Mouse (Mus musculus) kidney, postnatal 25 days (tissue): ENCODE data around the gene Shroom2.
"Not testable (repeated sequence)": the region's sequence is repeated elsewhere in the genome, so short reads cannot be mapped to it uniquely, and the experiment has no call there.

Experiments
- DNase-seq, 2 experiments: peaks; one replicate each; pipeline ENCODE4 v3.0.0; 2021; ENCODE audit warnings: mixed read lengths in 2 of 2

Shroom2 gene

GRCm38 (mm10) chrX:152768891-152769599, at the start of gene Shroom2:
Shroom2 (minus strand) TSS chrX:152769465.
- peak; percentile 39 to 66 for DNase-seq

DNA sequence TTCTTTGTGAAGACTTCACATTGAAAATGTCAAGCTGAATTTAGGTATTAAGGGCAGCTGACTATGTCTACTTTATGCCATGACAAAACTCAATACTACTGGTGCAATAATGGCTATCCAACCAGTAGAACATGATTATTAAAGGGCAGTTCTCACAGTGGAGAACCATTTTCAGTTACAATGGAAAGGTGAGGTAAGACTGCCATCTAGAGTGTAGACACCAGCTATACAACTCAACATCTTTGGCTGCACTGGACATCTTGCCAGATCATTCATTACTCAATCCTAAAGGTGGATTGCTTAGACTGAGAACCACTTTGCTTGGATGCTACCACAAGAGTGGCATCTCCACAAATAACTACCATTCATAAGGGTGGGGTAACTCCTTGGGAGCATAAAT, 49.7 kb upstream of the Shroom2 start:
- DNase-seq: peak in 1 of 2 experiments; percentile 1

GRCm38 (mm10) chrX:152813339-152813738, 44.1 kb upstream of the Shroom2 start:
- DNase-seq: no peak

- no peak for DNase-seq
Observed at GRCm38 (mm10) chrX:152805317-152805716, 36.1 kb upstream of the Shroom2 start.

GRCm38 (mm10) chrX:152788611-152789010, 19.3 kb upstream of the Shroom2 start:
- no peak for DNase-seq

DNA sequence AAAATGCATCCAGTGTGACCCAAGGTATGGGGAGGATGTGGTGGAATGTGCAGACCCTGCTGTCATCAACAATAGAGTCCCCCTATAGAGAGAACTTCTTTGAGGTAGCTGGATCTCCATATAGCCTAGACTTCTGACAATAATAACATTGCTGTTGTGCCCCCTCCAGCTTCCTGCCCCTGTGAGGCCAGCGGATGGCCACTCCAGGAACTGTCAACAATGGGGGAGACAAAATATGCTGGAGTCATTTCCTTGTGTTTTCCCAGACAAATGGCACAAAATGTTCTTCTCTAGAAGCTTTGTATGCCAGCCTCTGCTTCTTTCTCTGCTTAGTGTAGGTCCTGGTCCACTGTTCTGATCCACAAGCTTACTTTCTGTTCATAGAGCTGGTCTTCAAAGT, 18.9 kb upstream of the Shroom2 start:
- DNase-seq: no peak

DNA sequence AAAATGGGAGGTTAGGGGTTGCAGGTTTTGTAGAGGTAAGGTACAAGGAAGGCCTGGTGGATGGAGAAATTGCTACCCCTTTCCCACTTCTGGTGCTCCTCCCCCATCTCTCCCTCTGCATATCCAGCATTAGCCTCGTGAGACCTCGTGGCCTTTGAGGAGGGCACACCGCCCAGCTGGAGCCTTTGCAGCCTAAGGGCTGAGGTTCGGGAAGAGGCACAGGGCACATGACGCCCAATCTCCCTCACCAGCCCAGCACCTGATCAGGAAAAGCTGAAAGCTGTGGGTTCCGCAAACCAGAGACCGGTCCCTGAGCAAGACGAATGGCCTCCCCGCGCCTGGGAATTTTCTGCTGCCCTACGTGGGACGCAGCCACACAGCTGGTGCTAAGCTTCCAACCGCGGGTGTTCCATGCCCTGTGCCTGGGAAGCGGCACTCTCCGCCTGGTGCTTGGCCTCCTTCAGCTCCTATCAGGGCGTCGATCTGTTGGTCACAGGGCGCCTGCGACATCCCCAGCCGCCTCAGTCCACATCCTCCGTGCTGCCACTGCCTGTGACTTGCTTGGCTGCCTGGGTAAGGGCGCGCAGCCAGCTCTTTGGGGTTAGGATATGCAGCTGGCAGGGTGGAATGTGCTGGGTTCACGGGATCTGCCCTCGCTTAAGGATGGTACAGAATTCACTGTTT, 12.6 kb upstream of the Shroom2 start, which contains the start of gene Gpr143:
Gpr143 (plus strand) TSS at position 202 of the 684 bp plus-strand sequence.
- DNase-seq: peak; percentile 60 to 73

GRCm38 (mm10) chrX:152769600-152770157, 414 bp upstream of the Shroom2 start:
- peak; percentile 79 to 91 for DNase-seq

- DNase-seq: no peak
Observed at GRCm38 (mm10) chrX:152764171-152764570, 5.1 kb downstream of the Shroom2 start.

DNA sequence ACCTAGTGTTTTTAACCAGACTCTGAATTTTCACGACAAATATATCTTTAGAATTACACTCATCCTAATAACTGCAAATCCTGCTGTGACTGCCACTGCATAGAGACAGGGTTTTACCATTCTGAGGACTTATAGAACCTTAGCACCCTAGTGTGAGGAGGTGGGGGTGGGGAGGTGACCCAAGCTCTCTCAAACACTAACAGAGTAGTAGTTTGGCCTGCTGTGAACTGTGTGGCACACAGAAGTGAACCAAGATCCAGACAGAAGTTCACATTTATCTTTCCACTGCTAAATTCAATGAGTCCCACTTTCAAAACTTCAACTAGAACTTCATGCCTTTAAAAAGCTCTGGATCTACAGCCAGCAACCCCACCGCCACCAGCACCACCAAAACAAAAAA, 6.4 kb downstream of the Shroom2 start:
- no peak for DNase-seq

GRCm38 (mm10) chrX:152762437-152762836, 6.8 kb downstream of the Shroom2 start:
- DNase-seq: no peak

- no peak for DNase-seq
Observed at GRCm38 (mm10) chrX:152756293-152756692, 13.0 kb downstream of the Shroom2 start.

- DNase-seq: no peak
Observed at GRCm38 (mm10) chrX:152755819-152756218, 13.4 kb downstream of the Shroom2 start.

DNA sequence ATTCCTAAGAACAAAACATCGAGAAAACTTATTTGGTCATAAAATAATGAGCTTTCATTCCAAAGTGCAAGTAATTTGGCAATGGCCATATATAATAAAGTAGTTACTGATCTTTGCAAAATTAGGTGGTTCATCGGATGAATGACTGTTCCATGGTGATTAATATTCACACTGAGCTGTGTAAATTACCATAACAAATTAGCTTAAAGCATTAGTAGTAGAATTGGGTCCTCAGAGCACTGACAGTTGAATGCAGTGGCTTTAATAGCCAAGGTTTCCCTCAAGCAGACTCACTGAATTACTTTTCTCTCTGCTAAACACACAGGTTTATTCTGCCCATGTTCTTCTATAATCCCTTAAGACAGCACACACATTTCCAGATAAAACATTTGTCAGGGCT, 23.3 kb downstream of the Shroom2 start:
- no peak for DNase-seq

- DNase-seq: no peak
Observed at GRCm38 (mm10) chrX:152743642-152744041, 25.6 kb downstream of the Shroom2 start.

- no peak for DNase-seq
Observed at GRCm38 (mm10) chrX:152738759-152739368, 30.4 kb downstream of the Shroom2 start.

GRCm38 (mm10) chrX:152738191-152738590, 31.1 kb downstream of the Shroom2 start:
- no peak for DNase-seq

GRCm38 (mm10) chrX:152735283-152735682, 34.0 kb downstream of the Shroom2 start:
- DNase-seq: no peak

DNA sequence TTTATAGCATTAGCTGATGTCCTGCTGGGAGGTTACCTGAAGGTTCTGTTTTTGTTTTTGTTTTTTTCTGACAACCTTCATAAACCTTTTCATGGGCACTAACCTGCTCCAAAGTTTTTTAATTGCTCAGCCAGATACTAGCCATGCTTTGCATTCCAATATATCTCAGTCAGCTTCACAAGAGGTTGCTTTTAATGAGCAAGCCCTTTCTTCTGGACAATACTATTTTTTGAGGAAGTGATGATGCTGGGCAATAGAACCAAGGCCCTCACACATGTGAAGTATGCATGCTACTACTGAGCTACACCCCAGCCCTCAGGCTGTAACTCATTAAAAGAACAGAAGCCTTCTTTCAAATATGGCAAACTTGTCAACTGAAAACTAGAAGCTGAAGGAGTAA, 52.6 kb downstream of the Shroom2 start:
- no peak for DNase-seq

DNA sequence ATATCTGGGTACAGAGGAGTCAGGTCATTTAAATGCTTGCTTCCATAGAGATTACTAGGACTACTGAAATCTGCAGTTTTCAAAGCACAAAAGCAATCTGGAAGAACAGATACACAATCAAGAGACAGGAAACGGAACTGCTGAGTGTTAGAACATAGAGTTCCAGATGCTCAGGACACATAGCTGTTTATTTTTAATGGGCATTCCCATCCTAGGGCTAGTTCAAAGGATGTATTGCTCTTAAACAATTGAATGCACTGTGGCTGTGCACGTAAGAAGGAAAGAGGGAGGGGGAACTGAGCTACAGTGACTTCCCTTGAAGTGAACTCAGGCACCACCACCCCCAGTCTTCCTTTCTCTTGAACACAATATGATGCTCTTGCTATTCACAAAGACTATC, 58.5 kb downstream of the Shroom2 start:
- not testable (repeated sequence) for DNase-seq

DNA sequence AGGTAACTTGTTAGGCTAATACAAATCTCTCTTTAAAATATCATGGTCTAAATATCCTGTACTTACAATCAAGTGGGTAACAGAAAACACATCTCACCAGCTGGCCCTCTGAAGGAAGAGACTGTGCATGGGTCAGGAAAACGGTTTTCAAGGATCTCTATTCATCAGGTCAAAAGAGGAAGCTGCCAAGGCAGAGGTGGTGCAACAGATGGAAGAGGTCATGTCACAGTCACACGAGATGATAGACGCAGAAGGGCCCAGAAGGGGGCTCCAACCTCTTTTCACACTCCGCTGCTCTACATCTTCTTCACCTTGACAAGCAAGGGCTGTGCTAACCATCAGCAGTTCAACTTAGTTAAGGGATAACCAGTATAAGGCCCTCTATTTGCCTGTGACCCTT, 60.9 kb downstream of the Shroom2 start:
- peak in 1 of 2 experiments; percentile 4 for DNase-seq

GRCm38 (mm10) chrX:152705397-152705796, 63.9 kb downstream of the Shroom2 start:
- peak; percentile 58 to 65 for DNase-seq

GRCm38 (mm10) chrX:152703624-152704023, 65.6 kb downstream of the Shroom2 start:
- peak; percentile 19 to 40 for DNase-seq
